Mouse (Mus musculus) R1 (cell line): ENCODE results near the gene Ppt2.

Source experiments
- DNase-seq: peaks from one replicate; pipeline ENCODE4 v3.0.0-alpha.2; 2018; ENCODE audit warnings: low read depth, low spot score

Ppt2 gene

DNA sequence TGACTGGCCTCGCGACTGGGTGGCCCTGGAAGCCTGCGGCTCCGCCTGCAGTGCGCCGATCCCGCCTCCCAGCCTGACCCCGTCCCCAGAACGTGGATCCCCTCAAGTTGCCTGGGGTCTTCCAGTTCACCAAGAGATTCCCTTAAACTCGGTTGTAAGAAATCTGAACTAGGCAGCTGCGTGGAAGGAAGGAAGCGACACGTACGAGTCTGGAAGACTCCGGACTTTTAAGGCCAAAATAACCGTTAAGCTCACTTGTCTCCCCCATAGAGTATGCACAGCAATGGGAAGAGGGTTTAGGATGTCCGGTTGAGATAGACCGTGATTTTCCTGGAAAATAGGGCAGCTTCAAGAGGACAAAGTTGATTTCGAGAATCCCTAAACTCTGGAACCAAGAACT, 40.5 kb downstream of the Ppt2 start:
- DNase-seq = no peak

DNA sequence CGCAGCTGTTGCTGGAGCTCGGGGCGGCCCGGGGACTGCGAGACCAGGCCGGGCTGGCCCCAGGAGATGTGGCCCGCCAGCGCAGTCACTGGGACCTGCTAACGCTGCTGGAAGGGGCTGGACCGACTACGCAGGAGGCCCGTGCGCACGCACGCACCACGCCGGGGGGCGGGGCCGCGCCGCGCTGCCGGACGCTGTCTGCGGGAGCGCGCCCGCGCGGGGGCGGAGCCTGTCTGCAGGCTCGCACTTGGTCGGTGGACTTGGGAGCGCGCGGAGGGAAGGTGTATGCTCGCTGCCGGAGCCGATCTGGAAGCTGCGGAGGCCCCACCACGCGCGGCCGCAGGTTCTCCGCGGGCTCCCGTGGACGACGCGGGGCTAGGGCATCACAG, 40.9 kb downstream of the Ppt2 start:
- peak; percentile 92 for DNase-seq

DNA sequence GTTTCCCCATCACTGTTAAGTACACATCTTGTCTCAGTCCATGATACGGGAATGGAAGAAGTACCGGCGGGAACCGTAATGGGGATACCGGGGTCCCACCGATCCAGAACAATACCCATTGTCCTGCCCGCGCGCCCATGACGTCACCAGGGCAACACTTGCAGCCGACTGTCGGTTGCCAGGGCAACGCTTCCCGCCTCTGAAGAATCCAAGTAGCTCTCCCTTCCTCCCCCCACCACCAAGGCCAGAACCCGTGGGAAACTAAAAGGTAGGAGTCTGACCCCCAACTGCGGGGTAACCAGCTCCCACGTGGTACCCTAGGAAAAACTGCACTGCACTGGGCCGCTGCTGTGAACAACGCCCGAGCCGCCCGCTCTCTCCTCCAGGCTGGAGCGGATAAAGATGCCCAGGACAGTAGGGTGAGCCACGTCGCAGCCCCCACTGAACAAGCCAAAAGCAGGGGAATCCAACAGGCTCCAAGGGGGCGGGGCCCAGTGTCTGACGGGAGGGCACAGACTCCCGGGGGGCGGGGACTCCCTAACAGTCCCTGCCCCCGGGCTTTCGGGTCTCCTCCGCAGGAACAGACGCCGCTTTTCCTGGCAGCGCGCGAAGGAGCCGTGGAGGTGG, 41.4 kb downstream of the Ppt2 start:
- peak; percentile 97 for DNase-seq

DNA sequence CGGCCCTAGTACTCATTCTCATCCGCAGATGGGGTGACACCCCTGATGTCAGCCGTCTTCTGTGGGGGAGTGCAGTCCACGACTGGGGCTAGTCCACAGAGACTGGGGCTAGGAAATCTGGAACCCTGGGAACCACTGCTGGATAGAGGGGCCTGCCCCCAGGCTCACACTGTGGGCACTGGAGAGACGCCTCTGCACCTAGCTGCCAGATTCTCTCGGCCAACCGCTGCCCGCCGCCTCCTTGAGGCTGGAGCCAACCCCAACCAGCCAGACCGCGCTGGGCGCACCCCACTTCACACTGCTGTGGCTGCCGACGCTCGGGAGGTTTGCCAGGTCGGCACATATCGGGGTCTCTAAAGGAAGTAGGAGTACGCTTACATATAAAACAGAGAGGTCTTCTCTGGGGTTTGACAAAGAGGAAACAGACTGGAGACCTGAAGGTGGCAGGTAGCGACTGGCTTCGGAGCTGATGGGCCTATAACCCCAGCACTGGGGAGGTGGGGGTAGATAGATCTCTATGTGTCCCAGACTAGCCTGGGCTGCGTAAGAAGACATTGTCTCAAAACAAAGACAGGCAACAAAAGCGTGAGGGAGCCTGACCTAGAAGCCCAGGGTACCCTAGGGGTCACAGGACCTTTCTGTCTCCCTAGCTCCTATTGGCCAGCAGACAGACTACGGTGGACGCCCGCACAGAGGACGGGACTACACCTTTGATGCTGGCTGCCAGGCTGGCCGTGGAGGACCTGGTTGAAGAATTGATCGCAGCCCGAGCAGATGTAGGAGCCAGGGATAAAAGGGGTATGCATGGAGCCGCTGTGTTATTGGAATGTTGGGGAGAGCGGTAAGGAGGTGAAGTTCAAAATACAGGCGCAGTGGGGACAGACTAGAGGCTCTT, 42.2 kb downstream of the Ppt2 start:
- peak; percentile 31 for DNase-seq

DNA sequence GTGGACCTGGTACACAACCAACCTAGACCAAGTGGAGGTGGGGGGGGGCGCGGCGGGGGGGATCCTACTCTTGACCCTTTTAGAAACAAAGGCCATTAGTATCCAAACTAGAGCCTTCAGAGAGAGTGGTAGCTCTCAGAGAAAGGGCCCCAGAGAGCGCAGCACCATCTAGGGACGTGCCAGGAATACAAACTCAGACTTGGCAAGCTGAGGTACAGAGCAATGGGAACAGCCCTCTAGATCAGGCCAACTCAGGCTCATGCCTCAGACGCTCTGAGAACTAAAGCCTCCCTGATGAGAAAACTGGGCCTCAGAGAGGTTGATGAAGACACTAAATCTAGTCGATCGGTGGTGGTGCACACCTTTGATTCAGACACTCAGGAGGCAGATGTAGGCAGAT, 43.2 kb downstream of the Ppt2 start:
- no peak for DNase-seq

DNA sequence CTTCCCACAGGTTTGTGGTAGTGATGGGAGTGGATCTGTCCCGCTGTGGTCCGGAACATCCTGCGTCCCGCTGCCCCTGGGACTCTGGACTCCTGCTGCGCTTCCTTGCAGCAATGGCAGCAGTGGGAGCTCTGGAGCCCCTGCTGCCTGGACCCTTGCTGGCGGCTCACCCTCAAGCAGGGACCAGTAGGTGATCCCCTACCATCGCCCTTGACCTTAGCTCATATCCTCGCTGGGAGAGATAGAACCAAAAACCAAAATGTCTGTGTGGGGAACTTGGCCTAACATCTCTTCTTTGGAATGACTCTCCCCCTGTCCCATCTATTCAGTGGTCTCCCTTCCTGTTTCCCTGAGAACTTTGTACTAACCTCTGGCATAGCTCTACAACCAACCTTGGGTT, 44.5 kb downstream of the Ppt2 start:
- DNase-seq = no peak

DNA sequence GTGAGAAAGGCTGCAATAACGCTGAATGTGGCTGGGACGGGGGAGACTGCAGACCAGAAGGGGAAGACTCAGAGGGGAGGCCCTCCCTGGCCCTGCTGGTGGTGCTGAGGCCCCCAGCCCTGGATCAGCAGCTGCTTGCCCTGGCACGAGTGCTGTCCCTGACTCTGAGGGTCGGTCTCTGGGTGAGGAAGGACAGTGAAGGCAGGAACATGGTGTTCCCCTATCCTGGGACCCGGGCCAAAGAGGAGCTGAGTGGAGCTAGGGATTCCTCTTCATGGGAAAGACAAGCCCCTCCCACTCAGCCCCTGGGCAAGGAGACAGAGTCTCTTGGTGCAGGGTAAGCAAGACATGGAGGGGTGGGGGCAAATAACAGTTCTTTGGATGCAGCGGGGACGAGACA, 44.9 kb downstream of the Ppt2 start:
- DNase-seq = no peak

DNA sequence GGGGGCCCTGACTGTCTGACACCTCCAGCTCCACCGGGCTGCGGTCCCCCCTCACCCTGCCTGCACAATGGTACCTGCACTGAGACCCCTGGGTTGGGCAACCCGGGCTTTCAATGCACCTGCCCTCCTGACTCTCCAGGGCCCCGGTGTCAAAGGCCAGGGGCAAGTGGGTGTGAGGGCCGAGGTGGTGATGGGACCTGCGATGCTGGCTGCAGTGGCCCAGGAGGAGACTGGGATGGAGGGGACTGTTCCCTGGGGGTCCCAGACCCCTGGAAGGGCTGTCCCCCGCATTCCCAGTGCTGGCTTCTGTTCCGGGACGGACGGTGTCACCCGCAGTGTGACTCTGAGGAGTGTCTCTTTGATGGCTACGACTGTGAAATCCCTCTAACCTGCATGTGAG, 45.8 kb downstream of the Ppt2 start:
- no peak for DNase-seq

DNA sequence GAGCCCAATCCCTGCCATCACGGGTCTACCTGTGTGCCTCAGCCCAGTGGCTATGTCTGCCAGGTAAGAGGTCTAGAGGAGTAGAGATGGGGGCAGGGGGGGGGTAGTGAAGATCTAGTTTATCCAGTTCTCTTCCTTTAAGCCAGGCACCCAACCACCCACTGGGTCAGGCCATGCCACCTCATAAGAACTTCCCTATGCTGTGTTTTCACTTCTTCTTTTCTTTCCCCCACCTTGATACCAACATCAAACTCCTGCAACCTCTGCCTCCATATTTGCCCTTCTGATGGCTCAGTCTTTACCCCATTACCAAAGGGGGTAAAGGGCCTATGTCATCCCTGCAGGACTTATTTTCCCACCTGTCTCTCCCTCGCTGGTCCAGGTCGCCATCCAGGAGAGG, 50.2 kb downstream of the Ppt2 start:
- no peak for DNase-seq

DNA sequence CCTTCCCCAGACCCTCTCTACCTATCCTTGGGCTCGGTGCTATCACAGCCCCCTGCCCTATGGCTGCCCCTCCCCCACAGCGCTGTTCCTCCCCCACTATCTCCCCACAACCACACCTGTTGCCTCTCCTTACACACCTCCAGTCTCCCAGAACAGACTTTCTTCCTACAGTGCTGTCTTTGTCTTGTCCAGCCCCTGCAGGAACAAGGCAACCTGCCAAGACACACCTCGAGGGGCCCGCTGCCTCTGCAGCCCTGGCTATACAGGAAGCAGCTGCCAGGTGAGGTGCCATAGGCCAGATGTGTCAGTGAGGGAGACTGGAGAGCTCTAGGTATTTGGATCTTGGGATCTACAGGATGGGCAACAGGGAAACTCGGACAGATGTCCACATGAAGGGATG, 51.7 kb downstream of the Ppt2 start:
- no peak for DNase-seq

DNA sequence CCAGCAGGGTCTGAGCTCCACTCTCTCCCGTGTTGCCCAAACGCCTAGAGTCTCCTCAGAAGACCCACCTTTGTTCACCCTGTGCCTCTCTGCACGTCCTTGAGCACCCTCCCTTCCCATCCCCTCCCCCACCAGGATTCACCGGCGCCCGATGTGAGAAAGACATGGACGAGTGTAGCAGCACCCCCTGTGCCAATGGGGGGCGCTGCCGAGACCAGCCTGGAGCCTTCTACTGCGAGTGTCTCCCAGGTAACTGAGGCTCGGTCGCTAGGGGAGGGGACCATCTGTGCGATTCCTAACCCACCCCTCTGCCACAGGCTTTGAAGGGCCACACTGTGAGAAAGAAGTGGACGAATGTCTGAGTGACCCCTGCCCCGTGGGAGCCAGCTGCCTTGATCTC, 55.9 kb downstream of the Ppt2 start:
- DNase-seq = peak; percentile 75

DNA sequence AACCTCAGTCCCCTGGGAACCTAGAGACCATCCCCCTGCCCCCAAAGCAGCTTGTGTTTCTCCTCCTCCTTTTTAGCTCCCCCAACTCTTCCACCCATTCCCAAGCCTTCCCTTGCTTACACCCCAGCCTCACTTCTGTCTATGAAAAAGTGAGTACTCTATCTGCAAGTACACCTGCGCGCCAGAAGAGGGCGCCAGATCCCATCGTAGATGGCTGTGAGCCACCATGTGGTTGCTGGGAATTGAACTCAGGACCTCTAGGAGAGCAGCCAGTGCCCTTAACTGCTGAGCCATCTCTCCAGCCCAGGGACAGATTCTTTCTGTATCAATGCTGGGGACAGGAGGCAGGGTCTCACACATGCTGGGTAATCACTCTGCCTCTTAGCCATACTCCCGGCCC, 56.4 kb downstream of the Ppt2 start:
- DNase-seq = peak; percentile 52

DNA sequence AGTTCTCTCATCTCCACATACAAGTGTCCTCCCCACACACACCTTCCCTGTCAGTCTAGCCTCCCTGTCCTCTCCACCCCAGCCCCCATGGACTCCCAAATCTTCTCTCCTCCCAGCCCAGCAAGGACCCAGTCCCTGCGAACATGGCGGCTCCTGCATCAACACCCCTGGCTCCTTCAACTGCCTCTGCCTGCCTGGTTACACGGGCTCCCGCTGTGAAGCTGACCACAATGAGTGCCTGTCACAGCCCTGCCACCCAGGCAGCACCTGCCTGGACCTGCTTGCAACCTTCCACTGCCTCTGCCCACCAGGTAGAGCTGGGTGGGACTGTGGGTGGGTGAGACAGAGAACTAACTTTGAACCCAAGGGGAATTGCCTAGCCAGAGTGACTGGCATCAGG, 58.4 kb downstream of the Ppt2 start:
- no peak for DNase-seq

DNA sequence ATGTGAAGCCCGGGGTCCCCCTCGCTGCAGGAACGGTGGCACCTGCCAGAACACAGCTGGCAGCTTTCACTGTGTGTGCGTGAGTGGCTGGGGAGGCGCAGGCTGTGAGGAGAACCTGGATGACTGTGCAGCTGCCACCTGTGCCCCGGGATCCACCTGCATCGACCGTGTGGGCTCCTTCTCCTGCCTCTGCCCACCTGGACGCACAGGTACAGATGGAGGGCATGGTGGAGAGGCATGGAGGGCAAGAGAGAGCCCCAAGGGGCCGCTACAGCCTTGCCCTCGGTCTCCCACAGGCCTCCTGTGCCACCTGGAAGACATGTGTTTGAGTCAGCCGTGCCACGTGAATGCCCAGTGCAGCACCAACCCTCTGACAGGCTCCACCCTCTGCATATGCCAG, 59.9 kb downstream of the Ppt2 start:
- DNase-seq = no peak

DNA sequence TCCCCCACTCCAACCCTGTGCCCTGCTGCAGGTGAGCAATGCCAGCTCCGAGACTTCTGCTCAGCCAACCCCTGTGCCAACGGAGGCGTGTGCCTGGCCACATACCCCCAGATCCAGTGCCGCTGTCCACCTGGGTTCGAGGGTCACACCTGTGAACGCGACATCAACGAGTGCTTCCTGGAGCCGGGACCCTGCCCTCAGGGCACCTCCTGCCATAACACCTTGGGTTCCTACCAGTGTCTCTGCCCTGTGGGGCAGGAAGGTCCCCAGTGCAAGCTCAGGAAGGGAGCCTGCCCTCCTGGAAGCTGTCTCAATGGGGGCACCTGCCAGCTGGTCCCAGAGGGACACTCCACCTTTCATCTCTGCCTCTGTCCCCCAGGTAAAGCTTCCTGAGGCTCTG, 61.0 kb downstream of the Ppt2 start:
- no peak for DNase-seq
